Mouse (Mus musculus) c-Kit-negative CD71-positive TER-119-positive erythroid progenitor cells, embryonic 14.5 days (primary cell): Measurements from ENCODE around the gene Map2k1.
"Not testable (repeated sequence)": the region's sequence is repeated elsewhere in the genome, so short reads cannot be mapped to it uniquely, and the experiment has no call there.

ENCODE experiments used
- DNase-seq: peaks from one replicate; pipeline ENCODE4 v3.0.0-alpha.2; 2013; ENCODE audit warnings: low read depth, low spot score

The Map2k1 gene

DNA sequence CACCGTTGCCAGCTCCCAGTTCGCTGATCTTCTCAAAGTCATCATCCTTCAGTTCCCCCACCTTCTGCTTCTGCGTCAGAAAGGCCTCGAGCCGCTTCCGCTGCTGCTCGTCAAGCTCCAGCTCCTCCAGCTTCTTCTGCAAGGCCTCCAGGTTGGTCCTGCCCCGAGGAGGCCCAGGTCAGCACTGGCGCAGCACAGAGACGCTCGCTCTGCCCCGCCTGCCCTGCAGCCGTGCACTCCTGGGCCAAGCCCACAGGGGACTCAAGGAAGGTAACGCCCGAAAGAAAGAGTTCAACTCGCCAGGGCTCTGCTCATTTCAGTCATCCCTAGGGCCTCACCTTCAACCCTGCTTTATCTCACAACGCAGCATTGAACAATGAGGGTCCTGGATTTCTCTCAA is 39.0 kb downstream of the Map2k1 start:
- no peak for DNase-seq

DNA sequence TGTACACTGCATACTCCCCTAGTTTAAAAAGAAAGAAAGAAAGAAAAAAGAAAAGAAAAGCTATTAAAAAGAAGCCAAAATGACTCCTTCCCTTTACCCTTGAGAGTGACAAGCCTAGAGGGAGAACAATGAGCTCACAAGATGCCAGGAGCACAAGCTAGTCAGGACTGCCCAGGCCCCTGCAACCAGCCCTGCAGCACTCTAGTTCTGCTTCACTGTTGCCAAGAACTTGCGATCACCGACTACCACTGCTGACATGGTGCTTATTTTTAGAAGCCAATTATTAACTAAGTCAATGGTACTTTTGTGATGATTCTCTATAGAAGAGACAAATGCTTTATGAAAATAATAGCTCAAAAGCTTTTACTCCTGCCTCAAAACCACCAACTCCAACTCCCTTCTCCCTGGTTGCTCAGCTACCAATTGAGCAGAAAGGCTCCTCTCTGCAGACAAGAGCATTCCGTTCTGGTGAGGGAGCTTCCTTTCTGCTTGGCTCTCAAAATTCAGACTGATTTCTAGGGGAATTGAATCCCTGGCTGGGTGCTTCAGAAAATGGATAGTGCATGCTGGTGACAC is 45.8 kb downstream of the Map2k1 start:
- DNase-seq = no peak

DNA sequence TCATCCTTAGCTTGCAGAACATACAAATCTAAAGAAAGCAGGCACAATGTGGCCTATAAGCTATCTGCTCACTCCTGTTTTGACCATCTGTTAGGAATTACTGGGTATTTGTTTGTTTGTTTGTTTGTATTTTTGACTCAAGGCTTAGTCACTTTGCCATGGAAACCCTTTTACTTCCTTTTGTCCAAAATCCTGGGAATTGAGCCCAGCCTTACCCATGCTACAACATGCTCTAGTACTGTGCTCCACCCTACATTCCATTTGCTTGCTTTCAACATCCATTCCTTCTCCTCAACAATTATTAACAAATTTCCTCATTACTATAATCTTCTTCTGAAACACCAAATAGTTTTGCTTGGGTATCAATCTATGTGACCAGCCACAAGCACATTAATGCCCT is 50.6 kb downstream of the Map2k1 start:
- DNase-seq = no peak

DNA sequence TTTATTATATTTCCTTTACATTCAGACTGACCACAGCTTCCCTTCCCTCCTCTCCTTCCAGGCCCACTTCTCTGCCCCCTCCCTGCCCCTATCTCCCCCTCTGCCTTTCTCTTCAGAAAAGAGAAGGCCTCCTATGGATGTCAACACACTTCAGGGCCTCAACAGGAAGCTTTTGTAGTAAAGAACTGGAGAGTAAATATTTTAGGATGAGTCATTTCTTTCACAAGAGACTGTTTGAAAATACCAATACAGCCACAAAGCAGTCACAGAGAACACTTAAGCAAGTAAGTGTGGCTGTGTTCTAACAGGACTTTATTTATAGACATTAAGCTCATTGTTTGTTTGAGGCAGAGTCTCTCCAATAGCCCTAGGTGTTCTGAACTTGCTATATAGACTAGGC is 51.1 kb downstream of the Map2k1 start:
- no peak for DNase-seq

DNA sequence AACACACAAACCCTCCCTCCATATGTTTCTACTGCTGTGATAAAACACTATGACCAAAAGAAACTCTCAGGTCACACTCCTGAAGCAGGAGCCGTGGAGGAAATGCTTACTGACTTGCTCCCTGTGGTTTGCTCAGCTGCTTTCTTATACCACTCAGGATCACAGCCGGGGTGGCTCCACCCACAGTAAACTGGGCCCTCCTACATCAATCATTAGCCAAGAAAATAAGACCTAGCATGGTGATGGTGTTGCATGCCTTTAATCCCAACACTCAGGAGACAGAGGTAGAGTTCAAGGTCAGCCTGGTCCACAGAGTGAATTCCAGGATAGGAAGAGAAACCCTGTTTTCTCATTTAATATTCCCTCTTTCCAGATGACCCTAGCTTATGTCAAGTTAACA is 53.5 kb downstream of the Map2k1 start:
- no peak for DNase-seq

DNA sequence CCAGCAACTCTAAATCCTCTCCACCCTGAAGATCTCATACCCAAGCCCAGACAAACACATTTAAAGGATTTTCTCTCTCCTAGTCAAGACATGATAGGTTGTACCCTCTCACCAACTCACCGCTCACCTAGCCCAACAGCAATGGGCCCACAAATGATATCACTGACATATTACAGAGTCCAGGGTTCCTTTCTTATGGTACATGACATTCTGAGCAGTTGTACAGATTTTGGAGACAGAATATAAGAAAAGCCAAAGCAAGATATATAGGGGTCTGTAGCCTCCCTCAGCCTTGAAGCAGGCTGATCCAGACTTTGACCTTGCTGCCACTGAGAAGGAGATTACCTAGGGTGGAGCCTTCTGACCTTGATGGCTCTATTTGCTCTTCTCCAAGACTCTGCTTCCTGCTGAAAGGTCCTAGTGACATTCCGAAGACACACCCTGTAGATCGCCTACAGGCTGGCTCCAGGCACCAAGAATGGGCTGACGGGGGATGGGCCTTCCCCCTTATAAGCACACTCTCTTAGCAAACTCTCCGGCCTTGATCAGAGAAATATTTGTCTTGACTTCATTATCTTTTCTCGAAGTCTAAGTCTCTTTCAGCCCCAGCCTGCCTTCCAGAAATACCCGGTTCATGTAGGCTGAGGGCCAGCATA is 54.5 kb downstream of the Map2k1 start:
- DNase-seq = not testable (repeated sequence)

DNA sequence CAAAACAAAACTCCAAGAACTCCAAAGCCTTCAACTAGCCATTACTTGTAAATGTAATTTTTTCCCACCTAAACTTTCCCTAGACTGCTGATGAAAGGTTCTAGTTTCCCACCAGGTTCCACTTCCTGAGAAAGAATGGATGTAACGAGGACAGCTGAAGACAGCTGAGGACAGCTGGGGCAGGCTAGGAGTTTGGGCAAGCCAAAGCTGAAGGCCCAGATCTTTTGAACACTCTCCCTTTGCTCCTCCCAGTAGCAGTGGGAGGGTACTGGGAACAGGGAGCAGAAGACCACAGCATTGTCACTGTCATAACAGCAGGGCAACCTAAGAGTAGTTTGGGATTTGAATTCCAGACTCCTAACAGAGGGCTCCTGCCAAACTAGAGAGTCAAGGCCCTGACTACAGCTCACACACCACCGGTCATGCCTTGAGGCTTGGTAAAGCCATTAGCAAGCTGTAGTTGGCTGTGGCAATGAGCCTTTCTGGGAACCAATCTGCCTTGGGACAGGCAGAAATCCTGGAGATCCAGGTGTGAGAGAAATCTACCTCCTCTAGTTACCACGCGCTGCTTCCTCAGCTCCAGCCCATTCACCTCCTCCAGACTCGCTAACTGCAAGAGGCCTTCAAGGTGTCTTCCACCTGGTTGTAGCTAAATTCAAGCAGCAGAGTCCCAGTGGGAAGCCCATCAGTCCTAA is 55.2 kb downstream of the Map2k1 start:
- DNase-seq = no peak

DNA sequence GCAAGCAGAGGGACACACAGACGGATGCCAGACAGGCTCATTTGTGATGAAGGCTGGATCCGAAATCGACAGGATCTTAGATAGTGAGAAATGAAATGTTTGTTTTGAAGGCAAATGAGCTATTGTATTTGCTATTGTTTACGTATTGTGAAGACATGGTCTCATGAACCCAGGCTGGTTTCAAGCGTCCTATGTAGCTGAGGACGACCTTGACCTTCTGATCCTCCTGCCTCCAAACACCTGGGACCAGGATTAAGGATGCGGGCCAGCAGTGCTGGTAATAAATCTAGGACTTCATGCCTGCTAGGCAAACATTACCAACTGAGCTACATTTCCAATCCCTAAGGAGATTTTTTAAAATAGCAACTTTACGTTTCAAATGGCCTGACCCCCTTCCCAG is 55.9 kb downstream of the Map2k1 start:
- no peak for DNase-seq

DNA sequence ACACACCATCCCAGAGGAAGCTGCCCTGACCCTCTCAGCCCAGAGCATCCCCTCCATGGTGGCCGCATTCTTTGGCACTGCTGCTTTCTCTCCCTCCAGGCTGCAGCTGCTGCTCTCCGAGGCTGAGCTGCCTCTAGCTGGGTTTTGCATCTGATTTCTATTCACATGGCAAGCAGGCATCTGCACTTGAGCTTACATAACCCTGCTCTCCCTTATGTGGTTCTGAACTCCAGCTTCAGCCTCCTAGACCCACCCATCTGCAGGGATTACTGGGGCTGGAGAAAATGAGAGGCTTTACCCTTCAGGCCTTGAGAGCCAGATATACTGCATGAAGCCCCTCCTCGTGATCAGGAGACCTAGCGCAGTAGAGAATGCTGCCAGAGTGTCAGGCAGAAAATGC is 57.9 kb downstream of the Map2k1 start:
- no peak for DNase-seq

DNA sequence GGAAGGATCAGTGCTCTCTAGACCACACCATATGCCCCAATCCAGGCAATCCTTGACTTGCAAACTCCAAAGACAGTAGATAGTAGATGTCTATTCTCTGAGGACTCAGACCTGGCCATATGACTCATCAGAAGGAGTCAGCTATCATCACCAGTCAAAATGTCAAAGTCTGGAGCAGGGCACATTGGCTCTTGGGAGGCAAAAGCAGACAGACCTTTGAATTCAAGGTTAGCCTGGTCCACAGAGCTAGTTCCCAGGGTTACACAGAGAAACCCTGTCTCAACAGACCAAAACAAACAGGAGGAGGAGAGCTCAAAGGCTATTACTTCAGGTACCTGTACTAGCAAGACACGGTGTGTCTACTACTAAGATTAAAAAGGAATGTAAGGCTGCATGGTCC is 59.6 kb downstream of the Map2k1 start:
- DNase-seq = no peak

DNA sequence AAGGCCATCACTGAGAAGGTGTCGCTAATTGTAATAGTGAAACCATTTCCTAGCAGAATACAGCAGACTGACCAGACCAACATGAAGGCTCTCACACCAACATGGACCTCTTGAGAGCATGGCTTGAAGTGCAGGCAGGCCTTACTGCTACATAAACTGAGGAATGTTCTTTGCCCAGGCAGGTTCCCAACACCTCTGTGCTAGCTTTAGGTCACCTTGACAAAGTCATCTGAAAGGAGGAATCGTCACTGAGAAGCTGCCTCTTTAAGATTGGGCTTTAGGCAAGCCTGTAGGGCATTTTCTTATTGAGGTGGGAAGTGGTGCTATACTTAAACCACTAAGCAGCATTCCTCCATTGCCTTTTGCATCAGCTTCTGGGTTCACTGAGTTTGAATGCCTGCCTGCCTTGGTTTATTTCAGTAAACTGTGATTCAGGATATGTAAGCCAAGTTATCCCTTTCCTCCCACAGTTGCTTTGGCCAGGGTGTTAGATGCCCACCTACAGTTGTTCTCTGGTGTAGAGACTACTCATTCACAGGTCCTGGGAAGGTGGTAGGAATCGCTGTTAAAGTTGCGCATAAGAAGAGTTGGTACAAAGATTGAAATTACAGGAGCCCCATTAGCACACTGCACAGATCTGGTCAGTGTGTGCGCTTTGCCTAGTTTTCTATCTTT is 69.1 kb downstream of the Map2k1 start:
- no peak for DNase-seq

DNA sequence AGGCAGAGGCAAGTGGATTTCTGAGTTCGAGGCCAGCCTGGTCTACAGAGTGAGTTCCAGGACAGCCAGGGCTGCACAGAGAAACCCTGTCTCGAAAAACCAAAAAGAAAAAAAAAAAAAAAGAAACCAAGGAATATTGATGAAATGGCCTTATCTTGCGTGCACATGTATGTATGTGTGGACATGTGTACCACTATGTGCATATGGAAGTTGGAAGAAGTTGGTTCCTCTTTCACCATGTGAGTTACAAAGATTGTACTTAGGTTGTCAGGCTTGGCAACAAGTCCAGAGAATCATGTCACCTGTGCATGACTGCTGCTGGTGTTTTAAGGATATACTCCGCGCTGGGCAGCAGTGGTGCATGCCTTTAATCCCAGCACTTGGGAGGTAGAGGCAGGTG is 70.1 kb downstream of the Map2k1 start:
- not testable (repeated sequence) for DNase-seq

DNA sequence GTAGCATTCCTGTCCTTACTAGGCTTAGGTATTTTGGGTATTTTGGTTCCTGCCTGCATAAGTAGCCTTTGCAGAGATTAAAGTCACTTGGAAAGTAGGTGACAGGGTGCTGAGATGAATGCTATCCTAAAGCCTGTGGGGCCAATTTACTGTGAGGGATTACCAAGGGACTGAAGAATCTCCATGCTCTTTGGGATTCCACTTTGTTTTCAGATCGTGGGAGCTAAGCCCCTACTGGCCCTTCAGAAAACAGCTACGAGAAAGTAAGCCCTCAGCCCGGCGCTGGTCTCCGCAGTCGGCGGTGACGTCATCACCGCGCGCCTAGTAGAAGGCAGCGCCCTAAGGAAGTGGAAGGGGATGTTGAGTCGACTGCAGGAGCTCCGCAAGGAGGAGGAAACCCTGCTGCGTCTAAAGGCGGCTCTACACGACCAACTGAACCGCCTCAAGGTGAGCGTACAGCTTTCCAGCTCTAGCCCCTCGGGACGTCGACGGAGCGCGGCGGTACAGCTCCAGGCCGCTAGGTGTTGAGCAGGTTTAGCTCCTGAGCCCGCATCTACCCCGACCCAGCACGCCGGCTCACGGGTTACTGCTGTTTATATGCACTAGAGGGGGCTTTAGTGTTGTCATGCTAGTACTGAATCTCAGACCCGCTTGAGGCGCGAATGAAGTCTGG is 74.3 kb downstream of the Map2k1 start, which contains the start of gene Snapc5:
Snapc5 (plus strand) TSS at position 301 of the 673 bp plus-strand sequence.
- DNase-seq = peak; percentile 78

DNA sequence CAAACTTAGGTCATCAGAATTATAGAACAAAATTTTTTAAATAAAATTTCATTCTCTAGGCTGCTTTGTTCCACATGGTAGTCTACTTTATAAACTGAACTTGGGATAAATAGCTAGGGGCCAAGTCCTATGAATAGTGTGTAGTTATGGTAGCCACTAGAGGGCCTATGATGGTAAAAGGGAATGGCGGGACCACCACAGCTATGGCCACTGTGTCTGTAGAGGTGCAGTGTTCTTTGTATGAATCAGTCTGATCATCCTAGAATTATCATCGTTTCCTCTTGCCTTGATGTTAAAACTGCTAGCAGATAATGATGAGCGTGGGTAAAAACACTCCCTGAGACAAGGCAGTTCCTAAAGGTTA is 74.8 kb downstream of the Map2k1 start:
- DNase-seq = no peak

DNA sequence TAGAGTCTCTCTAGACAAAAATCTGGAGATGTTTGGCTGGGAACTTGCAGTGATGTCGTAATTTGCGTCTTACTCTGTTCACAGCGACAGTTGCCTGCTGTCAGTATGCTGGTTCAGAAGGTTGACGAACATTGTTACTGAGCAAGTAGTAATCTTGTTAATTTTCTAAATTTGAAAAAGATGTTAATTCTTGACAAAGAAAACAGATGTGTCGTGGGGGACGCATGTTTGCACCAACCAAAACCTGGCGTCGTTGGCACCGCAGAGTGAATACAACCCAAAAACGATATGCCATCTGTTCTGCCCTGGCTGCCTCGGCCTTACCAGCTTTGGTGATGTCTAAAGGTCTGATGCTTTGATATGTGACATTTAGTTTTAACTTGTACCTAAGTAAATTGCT is 78.1 kb downstream of the Map2k1 start:
- DNase-seq = no peak

DNA sequence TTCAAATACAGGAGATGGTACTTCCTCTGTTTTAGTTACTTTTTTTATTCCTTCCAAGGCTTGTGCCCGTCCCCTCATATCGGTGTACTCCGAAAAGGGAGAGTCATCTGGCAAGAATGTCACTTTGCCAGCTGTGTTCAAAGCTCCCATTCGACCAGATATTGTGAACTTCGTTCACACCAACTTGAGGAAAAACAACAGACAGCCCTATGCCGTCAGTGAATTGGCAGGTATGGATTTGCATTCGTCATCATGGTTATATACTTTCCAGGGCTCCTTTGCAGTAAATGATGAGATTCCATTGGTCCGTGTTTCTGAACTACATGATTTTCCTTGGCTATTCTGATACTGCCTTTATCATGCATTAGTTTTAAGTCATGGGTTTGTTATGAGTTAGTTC is 78.7 kb downstream of the Map2k1 start:
- DNase-seq = no peak

DNA sequence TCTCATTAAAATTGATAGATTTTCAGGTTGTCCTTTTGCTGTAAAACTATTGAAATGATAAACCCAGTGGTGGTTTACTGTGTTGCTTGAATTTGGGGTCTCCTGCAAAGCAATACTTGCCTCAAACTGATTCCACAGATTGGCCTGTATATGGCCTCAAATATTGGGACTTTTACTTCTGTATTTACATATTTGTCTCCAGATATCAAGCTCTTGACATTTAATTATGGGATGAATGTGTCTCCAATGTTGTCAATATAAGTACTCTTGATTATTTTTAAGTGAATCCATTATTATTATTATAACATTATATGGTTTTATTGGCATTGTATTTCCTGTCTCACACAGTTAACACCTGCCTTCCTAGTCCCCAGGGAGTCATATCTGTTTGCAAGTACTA is 79.1 kb downstream of the Map2k1 start:
- no peak for DNase-seq

DNA sequence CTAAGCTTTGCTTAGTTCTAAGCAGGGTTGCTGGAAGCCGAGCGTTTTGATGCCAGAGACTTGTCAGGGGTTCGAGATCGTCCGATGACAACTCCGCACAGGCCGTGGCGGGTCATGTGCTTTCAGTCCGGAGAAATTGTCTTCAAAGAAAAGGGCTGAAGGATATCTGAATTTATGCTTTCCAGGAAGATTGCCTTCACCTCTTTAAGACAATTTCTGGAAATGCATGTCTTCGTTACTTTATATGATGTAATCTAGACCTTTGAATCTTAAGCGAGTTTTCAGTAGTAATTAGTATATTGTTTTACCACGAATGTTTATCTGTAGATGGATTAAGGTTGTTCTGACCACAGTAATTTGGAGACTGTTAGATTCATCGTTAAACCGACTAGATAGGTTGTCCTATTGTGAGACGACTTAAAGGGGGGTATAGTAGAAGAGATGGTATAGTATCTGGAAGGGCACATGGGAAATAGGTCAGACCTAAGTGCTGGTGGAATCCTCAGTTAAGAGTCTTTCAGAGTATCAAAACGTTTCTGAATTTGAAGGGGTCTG is 79.7 kb downstream of the Map2k1 start:
- no peak for DNase-seq

DNA sequence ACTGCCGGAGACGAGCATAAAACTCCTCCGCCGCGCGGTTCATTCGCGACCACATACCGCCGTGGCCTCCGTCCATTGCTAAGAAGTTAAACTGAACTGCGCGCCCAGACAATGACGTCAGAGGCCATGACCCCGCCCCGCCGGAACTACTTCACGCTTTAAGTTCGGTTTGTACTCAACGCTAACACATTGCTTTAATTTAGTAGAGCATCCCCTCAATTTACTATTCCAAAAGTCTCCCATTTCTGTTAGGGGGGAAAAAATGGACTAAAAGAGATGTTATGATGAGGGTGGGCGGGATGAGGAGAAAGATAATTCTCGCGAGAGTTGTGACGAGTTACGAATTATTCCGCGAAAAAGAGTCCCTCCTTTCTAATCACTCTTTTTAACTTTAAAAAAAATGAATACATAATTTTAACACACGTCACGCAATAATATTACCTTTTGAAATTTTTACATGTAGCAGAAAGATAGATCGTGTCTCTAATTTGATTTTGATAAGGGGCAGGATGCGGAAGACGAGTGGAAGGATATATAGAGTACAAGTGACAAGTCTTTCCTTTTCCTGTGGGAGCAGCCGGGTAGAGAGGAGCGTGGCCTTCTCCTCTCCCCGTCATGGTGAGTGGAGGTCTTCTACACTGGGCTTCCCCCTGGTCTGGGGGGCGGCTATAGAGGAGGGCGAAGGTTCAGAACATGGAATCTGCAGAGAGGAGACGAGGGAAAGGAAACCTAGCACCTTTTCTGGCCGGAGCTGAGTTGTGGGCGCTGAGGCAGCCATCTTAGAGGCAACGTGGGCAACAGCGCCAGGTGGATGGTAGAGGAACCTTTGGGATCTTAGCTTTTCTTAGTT is 80.4 kb downstream of the Map2k1 start, which contains the start of the genes Zwilch and Rpl4:
Zwilch (minus strand) TSS at position 289 of the 850 bp plus-strand sequence.
Rpl4 (plus strand) TSS at position 560 of the 850 bp plus-strand sequence.
- DNase-seq = peak; percentile 88

DNA sequence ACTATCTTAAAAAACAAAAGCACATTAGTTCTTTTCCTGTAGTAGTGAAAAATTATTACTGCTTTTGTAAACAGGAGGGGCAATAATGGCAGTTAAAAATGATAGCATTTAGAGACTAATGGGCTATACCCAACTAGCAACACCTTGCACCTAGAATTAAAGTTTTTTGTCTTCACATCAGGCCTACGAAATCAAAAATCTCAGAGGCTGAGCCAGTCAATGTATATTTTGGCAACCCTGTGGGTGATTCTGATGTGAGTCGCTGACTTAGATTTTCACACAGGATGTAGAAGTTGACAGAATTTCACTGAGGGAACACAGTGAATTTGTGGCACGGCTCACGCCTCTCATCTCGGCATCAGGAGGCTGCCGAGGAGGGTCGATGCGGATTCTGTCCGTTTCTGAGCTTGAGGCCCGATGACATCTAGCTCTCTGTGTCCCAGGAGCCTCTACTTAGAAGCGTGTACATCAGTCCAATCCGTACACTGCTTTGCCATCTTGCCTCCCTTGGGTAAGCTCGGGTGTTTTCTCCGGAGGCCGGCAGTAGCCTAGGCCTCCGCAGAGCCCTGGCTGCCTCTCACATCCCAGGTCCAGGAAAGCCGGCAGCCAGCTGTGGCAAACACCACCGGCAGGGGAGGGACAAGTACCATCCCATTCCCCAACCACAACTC is 81.2 kb downstream of the Map2k1 start:
- no peak for DNase-seq
